Mouse (Mus musculus) cortical plate, adult 2 months (tissue): ENCODE measurements around the gene Atf6b.

Experiments
- CTCF ChIP-seq: fragments of 200-500 bp; IDR thresholded peaks from 2 replicates; pipeline ENCODE4 v1.5.1; 2011; ENCODE audit warnings: mild to moderate bottlenecking, control low read depth, low read length; ENCODE audit not compliant: insufficient read depth; ENCODE audit errors: extremely low read depth
- POLR2A ChIP-seq: fragments of 200-500 bp; IDR thresholded peaks from 2 replicates; pipeline ENCODE4 v1.6.1; 2011; ENCODE audit warnings: mild to moderate bottlenecking, low read length, control low read depth; ENCODE audit not compliant: insufficient read depth; ENCODE audit errors: extremely low read depth

GRCm38 (mm10) chr17:34676093-34676460 lies 29.1 kb downstream of the Atf6b start:
- TF ChIP-seq POLR2A (no peak), CTCF (no peak)
